Mouse (Mus musculus) R1 (cell line): Measurements from ENCODE around the gene Slco3a1.
"Not testable (repeated sequence)": the region's sequence is repeated elsewhere in the genome, so short reads cannot be mapped to it uniquely, and the experiment has no call there.

Source experiments
- DNase-seq: peaks from one replicate; pipeline ENCODE4 v3.0.0-alpha.2; 2018; ENCODE audit warnings: low read depth, low spot score

Gene Slco3a1

DNA sequence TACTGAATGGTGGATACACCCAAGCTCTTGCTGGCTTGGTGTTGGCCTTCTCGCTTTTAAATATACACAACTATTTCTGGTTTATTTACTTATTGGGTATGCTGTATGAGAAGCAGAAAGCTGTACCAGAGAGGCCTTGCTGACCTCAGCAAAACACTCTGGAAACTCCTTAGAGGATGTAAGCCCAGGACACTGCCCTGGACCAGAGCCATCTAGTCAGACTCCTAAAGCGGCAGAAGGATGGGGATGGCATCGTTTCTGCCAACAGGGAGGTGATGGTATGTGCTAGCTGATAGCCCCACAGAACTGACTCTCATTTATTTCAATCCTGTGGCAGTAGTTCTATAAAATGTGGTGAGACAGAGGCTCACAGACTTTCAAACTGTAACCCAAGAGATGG, 125.3 kb downstream of the Slco3a1 start:
- no peak for DNase-seq

DNA sequence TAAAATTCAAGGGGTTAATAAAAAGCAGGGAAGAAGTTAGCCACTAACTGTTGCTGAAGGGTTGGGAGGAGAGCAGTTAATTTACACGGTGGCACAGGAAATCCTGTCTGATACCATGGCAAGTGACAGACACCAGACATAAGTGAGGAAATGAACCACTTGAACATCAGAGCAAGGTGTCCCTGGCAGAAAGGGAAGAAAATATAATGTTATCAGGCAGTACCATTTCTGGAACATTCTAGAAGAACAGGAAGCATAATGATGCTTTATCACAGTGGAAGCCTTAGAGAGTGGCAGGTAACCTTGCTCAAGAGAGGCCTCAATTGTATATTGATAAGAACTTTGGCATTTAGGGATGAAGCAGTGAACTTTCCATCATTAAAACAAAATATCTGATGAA, 127.4 kb downstream of the Slco3a1 start:
- no peak for DNase-seq

DNA sequence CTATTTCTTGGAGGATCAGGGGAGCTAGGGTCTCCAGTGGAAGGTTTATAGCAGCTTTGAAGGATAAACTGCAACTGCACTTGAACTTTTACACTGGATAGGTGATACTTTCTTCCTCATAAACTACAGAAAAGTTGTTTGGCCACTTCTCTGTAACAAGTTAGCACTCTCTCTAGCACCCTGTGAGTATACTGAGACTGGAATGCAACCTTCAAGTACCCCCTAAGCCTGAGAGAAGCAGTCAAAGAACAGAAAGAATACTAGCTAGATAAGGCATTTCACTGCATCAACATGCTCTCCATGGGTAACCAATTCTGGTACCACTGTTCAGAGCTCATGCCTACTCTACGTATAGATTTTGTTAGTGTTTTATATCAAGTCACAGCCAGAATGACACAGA, 128.6 kb downstream of the Slco3a1 start:
- DNase-seq, result no peak

DNA sequence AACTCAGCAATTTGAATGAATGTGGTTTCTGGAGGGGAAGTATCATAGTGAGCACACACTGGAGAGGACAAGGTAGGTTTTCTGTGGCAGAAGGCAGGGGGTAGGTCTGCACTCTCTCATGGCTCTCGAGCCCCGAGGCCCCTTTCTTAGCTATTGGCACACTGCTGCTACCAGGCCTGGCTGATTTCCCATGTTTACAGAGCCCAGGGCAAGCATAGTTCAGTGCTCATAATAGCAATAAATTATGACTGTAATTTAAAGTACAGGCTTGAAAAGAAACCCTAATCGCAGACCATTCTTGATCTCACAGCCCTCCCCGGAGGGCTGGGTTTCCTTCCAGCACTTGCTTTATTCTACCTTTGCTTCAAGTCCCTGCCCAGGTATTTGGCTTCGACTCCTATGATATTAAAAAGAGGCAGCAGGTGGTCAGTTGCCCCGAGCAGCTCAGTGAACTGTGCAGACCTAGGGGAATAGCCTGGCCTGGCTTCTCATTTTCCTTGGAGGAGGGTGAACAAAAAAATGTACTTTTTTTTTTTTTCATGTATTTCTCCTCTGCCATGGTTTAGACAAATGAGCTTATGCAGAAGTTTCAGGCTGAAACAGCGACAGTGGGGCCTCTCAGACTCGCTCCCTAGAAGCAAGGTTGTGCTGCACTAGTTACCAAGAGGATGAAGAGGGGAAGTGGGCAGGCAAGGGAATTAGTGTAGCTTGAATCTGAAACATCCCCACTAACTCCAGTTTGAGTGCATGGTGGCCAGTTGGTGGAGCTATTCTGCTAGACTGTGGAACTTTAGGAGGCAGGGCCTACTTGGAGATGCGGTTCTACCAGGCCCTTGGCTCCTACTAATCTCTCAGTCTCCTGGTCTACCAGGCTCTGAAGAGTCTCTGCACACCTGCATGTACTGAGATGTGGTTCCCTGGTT, 130.4 kb downstream of the Slco3a1 start:
- DNase-seq, result no peak

DNA sequence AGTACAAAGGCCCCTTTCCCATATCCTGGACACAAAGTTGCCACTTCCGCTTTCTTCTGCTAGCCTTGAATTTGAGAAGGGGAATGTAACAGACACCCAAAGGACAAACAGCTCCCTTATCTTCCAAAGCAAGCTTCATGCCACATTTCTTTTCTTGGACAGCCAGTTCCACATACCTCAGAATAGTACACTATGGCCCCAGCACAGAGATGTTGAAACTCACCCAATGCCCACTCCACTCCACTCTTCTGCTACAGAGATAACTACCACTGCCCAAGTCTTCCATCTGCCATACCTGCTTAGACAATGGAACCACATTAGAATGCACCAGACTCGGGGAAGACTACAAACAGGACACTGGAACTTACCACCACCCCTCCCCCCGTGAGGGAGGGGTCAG, 131.3 kb downstream of the Slco3a1 start:
- no peak for DNase-seq

DNA sequence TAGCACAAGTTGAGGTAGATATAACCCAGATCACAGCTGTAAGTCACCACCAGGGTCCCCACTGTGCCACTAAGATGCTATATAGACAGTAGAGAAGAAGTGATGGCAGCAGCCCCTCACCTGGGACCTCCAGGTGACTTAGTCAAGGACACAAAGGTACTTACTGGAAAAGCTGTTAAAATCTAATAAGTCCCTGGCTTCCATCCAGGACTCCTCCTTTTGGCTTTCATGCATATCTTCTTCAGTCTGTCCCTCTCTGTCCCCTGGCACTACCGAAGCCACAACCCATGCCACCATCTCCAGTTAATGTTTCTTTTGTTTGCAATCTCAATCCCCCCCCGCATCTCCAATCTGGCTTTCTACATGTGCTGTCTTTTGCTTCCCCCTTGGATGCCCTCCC, 131.8 kb downstream of the Slco3a1 start:
- DNase-seq, result no peak

DNA sequence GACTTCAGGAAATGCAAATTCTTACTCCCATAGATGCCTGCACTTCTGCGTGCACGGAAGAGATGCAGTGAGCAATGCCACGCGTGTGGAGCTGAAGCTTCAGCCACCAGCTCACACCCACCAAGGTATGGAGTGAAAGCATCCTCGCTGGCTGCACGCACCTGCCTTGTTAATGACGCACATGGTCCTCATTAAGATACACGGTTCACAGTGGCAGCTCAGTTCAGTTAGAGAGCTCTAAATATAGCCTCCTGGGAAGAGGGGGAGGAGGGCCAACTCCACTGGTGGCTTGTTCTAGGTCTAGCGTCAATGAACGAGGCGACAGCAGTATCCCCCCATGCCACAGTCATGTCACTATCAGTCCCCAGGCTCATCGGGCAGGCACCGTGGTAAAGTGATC, 132.6 kb downstream of the Slco3a1 start:
- DNase-seq, result no peak

DNA sequence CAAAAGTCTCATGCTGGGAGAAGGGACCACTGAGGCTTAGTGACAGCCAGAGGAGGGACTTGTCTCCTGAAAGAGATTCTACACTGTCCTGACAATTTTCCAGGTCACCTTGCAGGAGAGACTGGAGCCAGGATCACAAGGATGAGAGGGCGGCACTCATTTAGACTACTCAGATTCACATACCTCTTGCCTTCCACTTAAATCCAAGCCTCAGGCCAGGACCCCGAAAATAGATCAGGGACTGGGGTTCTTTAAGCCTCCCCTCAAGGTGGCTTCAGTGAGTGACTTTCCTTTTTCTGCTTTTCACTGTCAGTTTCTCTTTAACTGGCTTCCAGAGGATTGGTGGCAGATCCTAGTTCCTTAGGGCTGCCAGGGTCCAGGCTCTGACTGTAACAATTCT, 133.0 kb downstream of the Slco3a1 start:
- no peak for DNase-seq

DNA sequence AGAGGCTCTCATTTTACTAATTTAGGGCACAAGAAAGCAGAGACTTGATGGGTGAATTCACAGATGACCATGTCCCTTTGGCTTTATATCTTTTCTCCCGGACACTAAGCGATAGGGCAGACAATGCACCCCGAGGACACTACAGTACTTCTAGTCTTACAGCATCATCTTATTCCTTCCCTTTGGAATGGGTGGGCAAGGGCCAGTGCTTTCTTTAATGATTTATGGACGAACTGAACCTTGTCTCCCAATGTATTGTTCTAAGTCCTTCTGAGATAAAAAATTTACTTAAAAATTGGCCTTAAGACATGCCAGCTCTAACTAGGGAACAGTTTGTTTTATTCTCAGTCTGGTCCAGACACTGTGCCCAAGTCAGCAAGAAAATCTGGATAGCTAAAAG, 134.9 kb downstream of the Slco3a1 start:
- no peak for DNase-seq

DNA sequence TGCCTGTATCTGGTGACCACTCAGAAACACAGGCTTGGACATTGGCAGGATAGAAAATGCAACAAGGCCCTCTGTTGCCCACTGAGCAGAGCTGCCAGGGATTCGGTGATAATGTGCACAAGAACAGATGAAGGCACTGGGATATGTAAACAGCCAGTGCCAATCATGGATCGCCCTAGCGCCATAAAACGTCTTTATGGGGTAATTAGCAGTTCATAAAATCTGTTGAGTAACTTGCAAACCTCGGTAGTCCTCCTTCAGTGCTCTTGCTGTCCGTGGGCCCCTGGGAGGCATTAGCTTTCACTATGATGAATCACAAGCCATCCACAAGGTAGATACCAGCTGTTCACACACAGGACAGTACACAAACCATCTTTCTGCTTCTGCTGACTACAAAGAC, 137.6 kb downstream of the Slco3a1 start:
- no peak for DNase-seq

DNA sequence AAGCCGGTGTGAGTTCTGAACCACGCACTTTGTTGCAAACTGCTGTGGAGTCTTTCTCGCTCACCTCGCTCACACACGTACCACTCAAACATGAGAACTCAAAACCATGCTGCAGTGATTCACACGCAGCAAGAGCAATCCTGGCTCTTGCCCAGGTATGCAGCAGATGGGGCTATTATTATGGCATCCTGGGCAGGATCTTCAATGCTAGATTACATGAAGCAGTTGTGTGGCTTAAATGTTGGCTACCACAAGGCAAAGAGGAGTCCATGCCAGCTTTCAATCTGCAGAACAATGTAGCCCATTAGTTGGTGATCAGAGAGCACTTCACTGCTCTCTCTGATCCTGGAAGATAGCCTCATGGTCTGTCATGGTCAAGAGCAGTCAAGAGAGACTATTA, 139.3 kb downstream of the Slco3a1 start:
- no peak for DNase-seq

DNA sequence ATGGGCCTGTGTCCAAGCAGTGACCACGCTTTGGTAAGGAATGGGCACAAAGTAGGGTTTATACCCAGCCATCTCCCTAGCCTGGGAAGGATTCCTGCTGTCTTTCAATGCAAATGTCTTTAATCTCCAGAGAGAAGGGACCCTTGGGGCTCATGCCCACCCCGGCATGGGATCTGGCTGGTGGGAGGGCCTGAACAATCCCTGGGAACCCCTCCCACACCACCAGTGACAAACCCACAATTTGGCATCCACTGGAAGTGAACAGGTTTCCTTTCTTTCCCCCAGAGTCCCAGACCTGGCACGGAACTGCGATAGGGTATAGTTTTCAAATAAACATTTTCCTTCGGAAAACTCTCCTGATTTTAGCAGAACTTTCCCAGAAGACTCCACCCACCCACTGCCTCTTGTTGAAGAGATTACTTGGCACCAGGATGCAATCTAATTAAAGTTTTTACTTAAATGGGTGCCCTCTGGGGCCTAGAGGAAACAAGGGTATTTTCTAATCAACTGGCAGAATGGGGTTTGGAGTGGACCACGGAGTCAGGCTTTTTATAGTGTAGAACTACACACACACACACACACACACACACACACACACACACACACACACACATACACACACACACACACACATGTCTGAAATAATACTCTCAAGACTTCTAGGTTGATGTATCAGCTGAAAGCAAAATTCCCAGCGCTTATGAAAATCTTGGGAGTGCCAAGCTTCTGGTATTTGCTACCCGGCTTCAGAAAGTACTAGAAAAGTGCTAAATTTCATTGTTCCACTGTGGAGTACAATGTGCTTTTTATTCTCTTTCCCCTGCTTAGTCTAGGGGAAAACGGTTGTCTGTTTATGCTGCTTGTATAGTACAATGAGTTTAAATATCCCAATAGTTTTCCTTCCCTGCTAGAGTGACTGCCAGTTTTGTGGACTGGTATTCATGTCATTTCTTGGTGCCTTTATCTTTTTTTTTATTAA, 140.6 kb downstream of the Slco3a1 start:
- DNase-seq, result no peak

DNA sequence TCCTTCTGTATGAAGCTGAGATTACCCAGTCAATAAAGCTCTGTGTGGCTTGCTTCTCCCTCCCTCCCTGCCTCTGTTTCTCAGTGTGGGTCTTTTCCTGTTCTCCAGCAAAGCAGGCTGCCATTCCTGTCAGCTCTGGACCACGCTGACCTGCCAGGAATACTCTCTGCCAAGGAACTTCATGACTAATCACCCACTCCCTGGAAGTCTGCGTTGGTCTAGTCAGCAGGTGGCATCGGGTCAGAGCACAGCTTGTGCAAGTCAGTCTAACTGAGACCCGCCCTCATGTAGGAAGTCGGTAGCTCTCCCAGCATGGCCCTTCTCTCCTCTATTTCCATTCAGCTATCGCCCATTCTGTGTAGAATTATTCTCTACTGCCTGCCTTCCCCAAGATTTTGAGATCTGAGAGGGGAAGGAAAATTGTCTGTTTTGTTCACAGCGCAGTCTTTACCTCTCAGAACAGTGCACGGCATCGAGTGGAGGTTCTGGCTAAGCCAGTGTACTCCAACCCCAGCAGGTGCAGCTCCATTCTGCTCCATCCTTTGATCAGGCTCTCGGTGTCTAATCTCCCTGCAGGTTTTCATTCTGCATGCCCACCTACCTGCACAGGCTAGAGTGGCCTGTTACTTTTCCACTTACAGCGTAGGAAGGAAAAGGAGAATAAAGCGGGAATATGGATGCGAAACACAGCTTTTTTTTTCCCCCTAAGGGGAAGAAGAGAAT, 145.8 kb downstream of the Slco3a1 start:
- no peak for DNase-seq

DNA sequence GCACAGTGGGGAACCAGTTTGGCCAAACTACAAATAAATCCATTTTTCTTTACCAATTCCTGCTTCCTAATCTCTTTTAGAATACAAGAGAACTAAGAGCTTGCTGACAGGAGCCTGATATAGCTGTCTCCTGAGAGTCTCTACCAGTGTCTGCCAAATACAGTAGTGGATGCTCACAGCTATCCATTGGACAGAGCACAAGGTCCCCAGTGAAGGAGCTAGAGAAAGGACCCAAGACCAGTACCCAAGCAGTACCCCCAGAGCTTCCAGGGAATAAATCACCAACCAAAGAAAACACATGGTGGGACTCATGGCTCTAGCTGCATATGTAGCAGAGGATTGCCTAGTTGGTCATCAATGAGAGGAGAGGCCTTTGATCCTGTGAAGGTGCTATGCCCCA, 146.7 kb downstream of the Slco3a1 start:
- not testable (repeated sequence) for DNase-seq

DNA sequence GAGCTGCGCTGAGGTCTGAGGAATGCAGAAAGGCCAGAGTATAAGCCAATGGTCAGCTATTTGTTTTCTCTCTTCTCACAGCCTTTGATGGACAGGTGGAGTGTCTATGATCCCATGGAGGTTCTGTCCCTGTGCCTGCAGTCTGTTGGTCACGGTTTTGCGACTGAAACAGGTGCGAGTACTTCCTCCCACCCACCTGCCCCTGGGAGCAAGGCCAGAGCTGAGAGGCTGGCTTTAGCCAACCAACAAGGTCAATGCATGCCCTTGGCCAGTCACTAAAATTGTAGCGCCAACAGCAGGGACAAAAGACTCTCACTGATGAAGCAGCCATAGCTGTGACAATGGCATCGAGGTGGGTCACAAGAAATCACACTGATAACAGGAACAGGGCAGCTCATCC, 154.9 kb downstream of the Slco3a1 start:
- DNase-seq, result no peak

DNA sequence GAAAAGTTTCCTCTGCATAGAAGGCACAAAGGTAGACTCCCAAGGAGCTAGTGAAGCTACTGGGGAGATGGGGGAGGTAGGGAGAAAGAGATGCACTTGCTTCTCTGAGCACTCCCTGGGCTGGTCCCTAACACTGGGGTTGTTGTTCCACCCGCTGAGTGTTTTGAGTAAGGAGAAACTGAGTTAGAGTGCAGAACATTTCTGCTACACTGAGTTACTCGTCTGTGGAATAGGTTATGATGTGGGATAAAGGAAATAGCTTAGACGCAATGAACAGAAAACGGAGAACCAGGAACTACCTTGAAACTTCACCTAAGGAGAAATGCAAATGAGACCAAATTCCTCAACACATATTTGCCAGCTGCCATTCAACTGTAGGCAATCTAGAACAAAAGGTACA, 155.4 kb downstream of the Slco3a1 start:
- peak; percentile 13 for DNase-seq

DNA sequence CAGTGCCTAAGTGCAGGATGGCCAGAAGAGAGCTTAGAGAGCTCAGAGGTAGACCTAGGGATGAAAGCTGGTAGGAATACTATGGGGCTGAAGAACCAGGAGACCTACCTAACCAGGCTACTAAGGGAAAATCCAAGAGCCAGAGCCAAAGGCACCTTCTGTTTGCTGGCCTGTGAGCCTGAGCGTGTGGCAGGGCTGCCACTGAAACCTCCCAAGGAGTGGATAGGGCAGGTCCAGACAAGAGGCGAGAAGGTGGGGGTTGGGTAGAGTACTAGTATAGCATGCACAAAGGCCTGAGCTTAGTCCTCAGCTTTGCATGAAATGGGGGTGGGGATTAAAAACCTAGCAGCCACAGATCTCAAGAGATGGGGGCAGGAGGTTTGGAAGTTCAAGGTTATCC, 156.3 kb downstream of the Slco3a1 start:
- no peak for DNase-seq

DNA sequence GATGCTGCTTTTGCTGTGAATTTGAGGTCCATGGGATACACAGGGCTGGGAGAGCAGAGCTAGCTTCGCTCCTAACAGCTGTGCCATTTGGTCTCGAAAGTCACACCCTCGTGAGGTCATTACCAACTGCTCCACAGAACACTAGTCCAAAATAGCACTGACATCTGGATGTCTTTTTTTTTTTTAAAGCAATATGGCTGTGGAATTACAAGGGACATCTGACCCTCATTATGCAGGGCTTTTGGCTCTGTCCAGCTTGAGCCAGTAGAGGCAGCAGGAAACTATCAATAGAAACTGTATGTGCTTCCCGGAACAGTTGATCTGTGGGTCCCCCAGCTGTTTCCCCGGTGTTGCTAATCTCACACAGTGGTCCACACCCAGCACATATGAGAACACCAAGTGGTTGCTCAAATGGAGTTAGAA, 163.1 kb downstream of the Slco3a1 start:
- DNase-seq, result no peak

DNA sequence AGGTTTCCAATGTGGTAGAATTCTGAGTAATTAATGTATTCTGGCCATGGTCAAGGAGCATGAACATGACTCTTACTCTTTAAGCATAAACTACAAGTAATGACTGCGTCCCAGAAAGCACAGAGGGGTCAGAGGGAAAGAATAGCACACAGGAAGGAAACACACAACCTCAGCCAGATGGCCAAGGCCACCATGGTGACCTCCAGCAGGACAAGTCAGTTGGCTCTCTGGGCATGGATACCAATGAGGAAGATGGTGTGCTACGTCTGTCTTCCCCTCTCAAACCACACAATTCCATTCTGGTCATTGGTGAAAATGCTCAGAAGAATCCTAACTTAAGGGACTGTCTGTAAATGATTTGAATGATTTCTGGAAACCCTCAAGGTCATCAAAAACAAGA, 165.0 kb downstream of the Slco3a1 start:
- no peak for DNase-seq

DNA sequence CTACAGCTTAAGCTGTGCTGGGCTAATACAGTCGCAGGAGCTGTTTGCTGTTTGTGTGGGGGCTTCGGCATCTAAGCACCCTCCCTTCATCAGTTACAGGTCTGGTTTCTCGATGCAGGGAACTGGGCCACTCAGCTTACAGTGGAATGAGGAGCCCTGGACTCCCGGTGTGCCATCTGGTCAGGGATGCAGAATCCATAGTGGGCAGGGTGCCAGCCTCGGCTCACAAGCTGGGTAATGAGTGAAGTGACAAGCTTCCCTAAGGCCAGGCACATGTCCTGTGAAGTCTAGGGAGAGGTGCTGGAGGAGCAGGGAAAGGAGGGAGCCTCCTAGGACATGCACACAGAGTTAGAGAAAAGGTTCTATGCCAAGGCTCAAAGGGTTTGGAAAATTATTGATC, 168.3 kb downstream of the Slco3a1 start:
- no peak for DNase-seq

DNA sequence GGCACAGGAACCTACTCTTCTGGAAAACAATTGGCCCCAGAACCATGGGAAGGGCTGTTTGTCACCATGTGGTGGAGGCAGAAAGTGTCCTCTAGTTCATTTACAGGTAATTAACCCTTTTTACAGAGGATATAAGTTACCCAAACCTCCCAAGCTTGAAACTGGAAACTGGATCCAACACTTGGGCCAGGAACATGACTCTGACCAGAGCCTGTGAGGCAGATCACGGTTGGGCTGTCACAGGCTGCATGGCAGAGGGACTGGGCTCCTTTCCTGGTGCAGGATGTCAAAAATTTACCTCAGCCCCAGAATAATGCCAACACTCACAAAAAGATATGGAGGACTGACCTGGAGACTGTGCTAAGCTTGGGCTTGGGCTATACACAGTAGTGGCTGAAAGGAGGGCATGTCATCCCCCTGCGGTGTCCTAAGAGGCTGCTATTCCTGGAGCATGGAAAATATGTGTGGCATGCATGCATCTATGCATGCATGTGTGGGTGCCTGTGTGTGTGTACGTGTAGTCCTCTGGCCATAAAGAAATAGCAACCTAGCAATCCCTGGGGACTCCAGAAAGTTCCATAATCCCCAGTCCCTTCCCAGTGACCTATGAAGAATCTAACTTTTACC, 171.4 kb downstream of the Slco3a1 start:
- no peak for DNase-seq
